Mouse (Mus musculus) left cerebral cortex, adult 9 months (tissue): ENCODE results near the gene Flt1.
A peak's percentile ranks its signal among the peaks of the same experiment; 100 is the strongest.

Experiments
- DNase-seq, 2 experiments: peaks; one replicate each; pipeline ENCODE4 v3.0.0; 2022; ENCODE audit warnings: low spot score in 2 of 2

Gene Flt1

GRCm38 (mm10) chr5:147668637-147669344, 57.0 kb downstream of the Flt1 start:
- DNase-seq = no peak

GRCm38 (mm10) chr5:147665946-147666345, 59.9 kb downstream of the Flt1 start:
- no peak for DNase-seq

- DNase-seq = no peak
Observed at GRCm38 (mm10) chr5:147665381-147665780, 60.4 kb downstream of the Flt1 start.

- no peak for DNase-seq
Observed at GRCm38 (mm10) chr5:147659909-147660308, 65.9 kb downstream of the Flt1 start.

- DNase-seq = no peak
Observed at GRCm38 (mm10) chr5:147657882-147658855, 67.6 kb downstream of the Flt1 start.

GRCm38 (mm10) chr5:147655761-147656160, 70.0 kb downstream of the Flt1 start:
- no peak for DNase-seq

- no peak for DNase-seq
Observed at GRCm38 (mm10) chr5:147651233-147651632, 74.6 kb downstream of the Flt1 start.

- DNase-seq = no peak
Observed at GRCm38 (mm10) chr5:147646351-147646929, 79.4 kb downstream of the Flt1 start.

GRCm38 (mm10) chr5:147645001-147645645, 80.7 kb downstream of the Flt1 start:
- peak; percentile 31 to 66 for DNase-seq

- no peak for DNase-seq
Observed at GRCm38 (mm10) chr5:147641452-147641851, 84.4 kb downstream of the Flt1 start.

GRCm38 (mm10) chr5:147639940-147640339, 85.9 kb downstream of the Flt1 start:
- no peak for DNase-seq

GRCm38 (mm10) chr5:147636676-147637075, 89.1 kb downstream of the Flt1 start:
- no peak for DNase-seq

- DNase-seq = no peak
Observed at GRCm38 (mm10) chr5:147635883-147636282, 89.9 kb downstream of the Flt1 start.

GRCm38 (mm10) chr5:147634016-147634415, 91.8 kb downstream of the Flt1 start:
- no peak for DNase-seq

- no peak for DNase-seq
Observed at GRCm38 (mm10) chr5:147632716-147633115, 93.1 kb downstream of the Flt1 start.

- no peak for DNase-seq
Observed at GRCm38 (mm10) chr5:147630426-147631290, 95.2 kb downstream of the Flt1 start.

GRCm38 (mm10) chr5:147626944-147627343, 98.9 kb downstream of the Flt1 start:
- DNase-seq = no peak

GRCm38 (mm10) chr5:147623747-147624146, 102.1 kb downstream of the Flt1 start:
- no peak for DNase-seq

GRCm38 (mm10) chr5:147620178-147620577, 105.6 kb downstream of the Flt1 start:
- no peak for DNase-seq

- no peak for DNase-seq
Observed at GRCm38 (mm10) chr5:147618243-147618642, 107.6 kb downstream of the Flt1 start.

GRCm38 (mm10) chr5:147616450-147616849, 109.4 kb downstream of the Flt1 start:
- no peak for DNase-seq
